Mouse (Mus musculus): ENCODE measurements around the gene Mlst8. TPM values are rescaled to one million over a fixed set of nuclear protein-coding genes. Genes with fewer than 3 reads are reported as not detected.
A peak's percentile ranks its signal among the peaks of the same experiment; 100 is the strongest.

The Mlst8 gene
- polyA plus RNA-seq, 1 experiment from 2014 or later: 19.4 TPM

DNA sequence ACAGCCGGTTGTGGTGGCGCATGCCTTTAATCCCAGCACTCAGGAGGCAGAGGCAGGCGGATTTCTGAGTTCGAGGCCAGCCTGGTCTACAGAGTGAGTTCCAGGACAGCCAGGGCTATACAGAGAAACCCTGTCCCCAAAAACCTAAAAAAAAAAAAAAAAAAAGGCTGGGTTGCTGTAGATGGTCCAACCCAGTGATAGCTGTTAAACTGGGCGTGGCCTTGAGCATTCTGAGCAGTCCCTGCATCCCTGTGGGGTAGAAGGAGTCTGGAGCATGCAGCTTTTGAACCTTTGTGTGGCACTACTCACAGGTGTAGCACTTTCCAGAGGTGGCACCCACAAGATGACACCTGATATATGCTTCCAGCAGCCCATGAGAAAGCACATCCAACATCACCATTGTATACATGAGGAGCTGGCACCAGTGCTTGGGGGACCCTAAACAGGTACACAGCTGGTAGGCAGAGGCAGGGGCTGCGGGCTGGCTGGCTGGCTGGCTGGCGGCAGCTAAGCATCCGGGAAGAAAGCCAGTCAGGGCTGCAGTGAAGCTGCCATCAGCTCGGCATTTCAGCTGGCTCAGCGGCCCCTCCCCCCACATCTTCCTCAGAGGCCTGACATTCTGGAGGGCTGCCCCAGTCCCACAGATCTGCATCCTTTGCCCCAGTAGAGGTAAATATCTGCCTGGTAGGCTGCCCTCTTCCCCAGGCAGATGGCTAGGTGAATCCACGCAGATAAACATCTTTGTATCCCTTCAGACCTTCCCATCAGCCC is 6.4 kb upstream of the Mlst8 start:
- H3K27ac ChIP-seq: no peak overlapping the region
- H3K36me3 ChIP-seq: no peaks in the 10 kb centered on the region
- peaks cover 17% of the 10 kb centered on the region for H3K4me1 ChIP-seq
- no peak for ATAC-seq
- whole genome bisulfite sequencing (ENCODE audit: insufficient replicate concordance): 31% methylated on average over 11 of the region's 11 CpGs
- peaks cover 66% of the 10 kb centered on the region for H3K27me3 ChIP-seq (replicated peaks)
- no peak overlapping the region for H3K4me3 ChIP-seq
- no peaks in the 10 kb centered on the region for H3K9me3 ChIP-seq (replicated peaks)
- no peak overlapping the region for H3K4me2 ChIP-seq
- H3K9ac ChIP-seq: no peak overlapping the region

DNA sequence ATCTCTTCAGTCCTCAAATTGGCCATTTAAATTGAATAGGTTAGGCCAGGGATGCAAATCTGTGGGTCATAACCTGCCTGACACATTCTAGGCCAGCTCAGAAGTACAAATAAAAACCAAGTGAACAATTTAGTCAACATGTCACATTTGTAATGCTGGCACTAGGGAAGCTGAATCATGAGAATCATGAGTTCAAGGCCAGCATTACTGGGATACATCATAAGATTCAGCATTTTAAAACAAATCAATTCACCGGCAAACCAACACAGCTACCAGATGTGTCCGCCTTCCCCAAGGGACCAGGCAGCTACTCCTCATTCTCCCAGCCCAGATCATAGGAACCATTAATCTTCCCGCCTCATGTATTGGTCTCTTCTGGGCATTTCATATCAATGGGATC is 4.6 kb upstream of the Mlst8 start:
- Histone ChIP-seq H3K27ac (no peak overlapping the region), H3K9ac (no peak overlapping the region), H3K9me3 (replicated peaks) (no peaks in the 10 kb centered on the region), H3K27me3 (replicated peaks) (peaks cover 48% of the 10 kb centered on the region), H3K4me2 (no peak overlapping the region), H3K36me3 (no peaks in the 10 kb centered on the region), H3K4me1 (peaks cover 14% of the 10 kb centered on the region), H3K4me3 (no peak overlapping the region)
- ATAC-seq: no peak
- WGBS (ENCODE audit: insufficient replicate concordance): 70% methylated on average over 3 of the region's 3 CpGs

DNA sequence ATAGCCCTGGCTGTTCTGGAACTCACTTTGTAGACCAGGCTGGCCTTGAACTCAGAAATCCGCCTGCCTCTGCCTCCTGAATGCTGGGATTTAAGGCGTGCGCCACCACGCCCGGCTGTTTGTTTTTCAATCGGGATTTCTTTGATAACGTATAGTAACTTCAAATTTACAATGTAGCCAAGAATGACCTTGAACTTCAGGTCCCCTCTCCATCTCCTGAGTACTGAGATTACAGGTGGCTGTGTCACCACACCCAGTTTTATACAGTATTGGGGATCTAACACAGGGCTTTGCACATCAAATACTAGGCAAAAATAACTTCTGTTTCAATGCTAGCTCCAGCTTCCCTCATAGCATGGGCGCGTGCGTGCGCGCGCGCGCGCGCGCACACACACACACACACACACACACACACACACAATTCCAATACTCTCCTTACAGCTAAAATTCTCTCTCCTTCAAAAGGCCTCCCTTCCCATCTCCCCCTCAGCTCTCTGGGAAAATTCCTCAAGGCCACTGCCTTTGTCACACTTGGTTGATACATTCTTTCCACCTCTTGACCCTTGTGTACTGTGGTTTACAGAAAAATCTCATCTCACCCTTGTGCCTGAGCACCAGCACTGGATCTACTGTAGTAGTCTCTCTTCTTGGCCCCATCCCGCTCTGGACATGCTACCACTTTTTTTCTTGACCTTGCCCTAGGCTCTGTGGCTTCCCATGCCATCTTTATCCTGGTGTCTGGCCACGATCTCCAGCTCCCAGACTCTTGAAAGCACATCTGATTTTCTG is 2.3 kb upstream of the Mlst8 start:
- WGBS (ENCODE audit: insufficient replicate concordance): 87% methylated on average over 20 of the region's 20 CpGs
- no peak for ATAC-seq
- no peak overlapping the region for H3K9ac ChIP-seq
- no peak overlapping the region for H3K4me2 ChIP-seq
- no peak overlapping the region for H3K27ac ChIP-seq
- H3K27me3 ChIP-seq (replicated peaks): peaks cover 25% of the 10 kb centered on the region
- H3K9me3 ChIP-seq (replicated peaks): no peaks in the 10 kb centered on the region
- peaks cover 24% of the 10 kb centered on the region for H3K4me1 ChIP-seq
- H3K36me3 ChIP-seq: peaks cover 18% of the 10 kb centered on the region
- no peak overlapping the region for H3K4me3 ChIP-seq

DNA sequence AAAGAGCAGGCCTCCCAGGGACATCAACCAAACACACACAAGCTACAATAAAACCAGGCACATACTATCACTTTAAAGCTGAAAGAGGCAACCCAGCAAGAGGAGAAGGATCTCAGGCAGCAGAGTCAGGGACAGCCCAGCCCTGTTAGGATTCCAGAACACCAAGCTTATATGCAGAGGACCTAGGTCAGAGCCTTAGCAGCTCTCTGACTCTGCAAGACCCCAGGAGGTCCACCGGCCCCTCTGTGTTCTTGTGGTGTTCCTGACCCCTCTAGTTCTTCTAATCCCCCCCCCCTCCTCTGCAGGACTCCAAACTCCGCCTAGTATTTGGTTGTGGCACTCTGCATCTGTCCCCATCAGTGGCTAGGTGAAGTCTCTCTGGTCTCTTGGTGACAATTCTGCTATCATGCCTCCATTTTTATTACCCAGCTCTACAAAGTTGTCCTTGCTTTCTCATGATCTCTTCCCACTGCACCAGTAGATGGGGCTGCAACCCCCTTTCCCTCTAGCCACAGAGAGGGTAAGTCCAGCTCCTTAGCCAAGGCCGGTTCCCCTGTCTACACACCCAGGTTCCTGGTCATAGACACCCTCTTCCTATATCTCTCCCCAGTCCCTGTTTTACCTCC is 1.4 kb upstream of the Mlst8 start:
- peaks cover 24% of the 10 kb centered on the region for H3K4me1 ChIP-seq
- H3K36me3 ChIP-seq: peaks cover 27% of the 10 kb centered on the region
- ATAC-seq: no peak
- H3K4me2 ChIP-seq: peak overlapping the region; percentile 80
- H3K4me3 ChIP-seq: no peak overlapping the region
- 44% methylated on average over 3 of the region's 3 CpGs for WGBS (ENCODE audit: insufficient replicate concordance)
- peak overlapping the region; percentile 45 for H3K9ac ChIP-seq
- H3K9me3 ChIP-seq (replicated peaks): no peaks in the 10 kb centered on the region
- H3K27me3 ChIP-seq (replicated peaks): peaks cover 16% of the 10 kb centered on the region
- H3K27ac ChIP-seq: peak overlapping the region; percentile 52

DNA sequence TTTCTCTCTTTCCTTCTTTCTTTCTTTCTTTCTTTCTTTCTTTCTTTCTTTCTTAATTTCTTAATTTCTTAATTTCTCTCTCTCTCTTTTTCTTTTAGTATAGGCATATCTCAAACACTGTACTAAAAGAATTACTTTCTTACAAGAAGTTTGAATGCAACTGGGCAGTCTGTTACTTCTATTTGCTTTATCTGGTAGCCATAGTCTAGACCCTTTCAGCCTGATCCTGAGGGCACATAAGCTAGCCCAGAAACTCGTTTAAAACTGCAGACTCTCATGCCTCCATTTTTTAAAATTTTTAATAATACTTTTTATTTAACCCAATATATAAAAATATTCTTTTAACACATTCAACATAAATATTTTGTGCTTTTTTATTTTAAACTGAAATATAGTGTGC is 553 bp upstream of the Mlst8 start:
- peaks cover 24% of the 10 kb centered on the region for H3K4me1 ChIP-seq
- peak overlapping the region; percentile 79 for H3K27ac ChIP-seq
- peak overlapping the region; percentile 90 for H3K9ac ChIP-seq

DNA sequence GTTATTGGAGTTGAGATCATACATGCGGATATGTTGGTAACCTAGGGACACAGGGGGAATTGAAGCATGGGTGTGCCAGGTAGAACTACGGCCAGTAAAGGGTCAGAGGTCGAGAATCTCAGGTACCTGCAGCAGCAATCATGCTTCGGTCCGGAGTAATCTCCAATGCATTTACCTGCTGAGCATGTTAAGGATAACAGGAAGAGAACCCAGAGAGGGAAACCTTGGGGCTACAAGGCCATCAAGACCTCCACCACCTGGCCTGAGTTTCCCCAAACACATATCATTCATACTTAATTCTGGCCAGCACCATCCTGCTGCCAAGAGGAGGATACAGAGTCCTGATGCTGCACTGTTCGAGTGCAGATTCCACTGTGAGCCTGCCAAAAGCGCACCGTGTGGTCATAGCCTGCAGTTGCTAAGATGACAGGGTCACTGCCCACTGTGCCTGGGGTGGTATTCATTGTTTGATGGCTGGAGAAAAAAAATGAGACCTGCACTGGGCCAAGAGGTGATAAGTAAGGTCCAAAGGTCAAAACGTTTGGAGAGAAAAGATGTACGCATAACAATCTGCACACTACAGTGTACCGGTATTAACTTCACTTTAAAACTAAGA is 785 bp downstream of the Mlst8 start:
- Histone ChIP-seq H3K9me3 (replicated peaks) (no peaks in the 10 kb centered on the region), H3K4me3 (peak overlapping the region; percentile 79), H3K36me3 (peaks cover 49% of the 10 kb centered on the region), H3K9ac (peak overlapping the region; percentile 90), H3K27ac (peak overlapping the region; percentile 91; the same call in 1 of the 2 replicates), H3K4me2 (peak overlapping the region; percentile 80), H3K27me3 (replicated peaks) (no peaks in the 10 kb centered on the region), H3K4me1 (peaks cover 34% of the 10 kb centered on the region)
- 0 out of 2 replicates have a peak, but pooled peaks have one; percentile 8 for ATAC-seq
- 51% methylated on average over 11 of the region's 11 CpGs for WGBS (ENCODE audit: insufficient replicate concordance)

More for the DNA sequence above, 553 bp upstream of the Mlst8 start:
- Histone ChIP-seq H3K4me2 (peak overlapping the region; percentile 80), H3K9me3 (replicated peaks) (no peaks in the 10 kb centered on the region), H3K36me3 (peaks cover 36% of the 10 kb centered on the region), H3K4me3 (peak overlapping the region; percentile 79), H3K27me3 (replicated peaks) (peaks cover 7% of the 10 kb centered on the region)
- ATAC-seq: no peak
- WGBS (ENCODE audit: insufficient replicate concordance): 16% methylated on average over 1 of the region's 1 CpGs

DNA sequence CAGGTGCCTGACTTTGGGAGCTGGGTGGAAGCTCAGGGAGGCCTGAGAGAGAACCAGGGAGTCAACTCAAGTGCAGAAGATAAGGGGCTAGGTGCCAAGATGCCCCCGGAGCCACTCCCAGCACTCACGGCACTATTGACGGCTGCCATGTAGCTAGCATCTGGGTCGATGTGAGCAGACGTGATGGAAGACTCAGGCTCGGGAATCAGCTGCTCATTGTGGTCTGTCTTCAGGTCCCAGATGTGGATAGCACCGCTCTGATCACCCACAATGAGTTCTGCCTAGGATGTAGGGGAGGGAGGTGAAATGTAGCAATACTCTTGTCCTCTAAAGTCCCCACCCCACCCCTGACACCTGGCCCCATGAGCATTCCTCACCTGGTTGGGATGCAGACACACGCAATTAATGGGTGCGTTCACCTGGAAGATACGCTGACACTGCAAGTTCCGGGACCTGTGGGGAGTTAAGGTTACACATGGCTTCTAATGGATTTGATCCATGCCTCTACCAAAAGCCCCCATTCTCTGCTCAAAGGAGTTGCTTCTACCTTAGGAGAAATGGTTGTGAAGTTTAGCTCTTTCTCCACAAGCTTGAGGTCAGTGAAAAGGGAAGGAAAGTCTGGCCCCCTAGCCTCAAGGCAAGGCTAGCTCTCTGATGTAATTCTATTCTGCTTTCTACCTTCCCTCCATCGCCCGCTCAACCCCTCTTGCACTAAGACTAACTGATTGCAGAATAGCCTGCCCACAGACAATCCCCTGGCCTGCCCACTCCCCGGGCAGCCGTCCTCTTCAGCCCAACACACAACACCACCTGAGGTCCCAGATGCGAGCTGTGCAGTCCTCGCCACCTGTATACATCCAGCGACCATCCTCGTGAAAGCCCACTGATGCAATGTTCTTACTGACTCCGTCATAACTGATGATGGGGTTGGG is 1.6 kb downstream of the Mlst8 start:
- 86% methylated on average over 20 of the region's 20 CpGs for WGBS (ENCODE audit: insufficient replicate concordance)
- Histone ChIP-seq H3K4me1 (peaks cover 42% of the 10 kb centered on the region), H3K27ac (no peak overlapping the region)

DNA sequence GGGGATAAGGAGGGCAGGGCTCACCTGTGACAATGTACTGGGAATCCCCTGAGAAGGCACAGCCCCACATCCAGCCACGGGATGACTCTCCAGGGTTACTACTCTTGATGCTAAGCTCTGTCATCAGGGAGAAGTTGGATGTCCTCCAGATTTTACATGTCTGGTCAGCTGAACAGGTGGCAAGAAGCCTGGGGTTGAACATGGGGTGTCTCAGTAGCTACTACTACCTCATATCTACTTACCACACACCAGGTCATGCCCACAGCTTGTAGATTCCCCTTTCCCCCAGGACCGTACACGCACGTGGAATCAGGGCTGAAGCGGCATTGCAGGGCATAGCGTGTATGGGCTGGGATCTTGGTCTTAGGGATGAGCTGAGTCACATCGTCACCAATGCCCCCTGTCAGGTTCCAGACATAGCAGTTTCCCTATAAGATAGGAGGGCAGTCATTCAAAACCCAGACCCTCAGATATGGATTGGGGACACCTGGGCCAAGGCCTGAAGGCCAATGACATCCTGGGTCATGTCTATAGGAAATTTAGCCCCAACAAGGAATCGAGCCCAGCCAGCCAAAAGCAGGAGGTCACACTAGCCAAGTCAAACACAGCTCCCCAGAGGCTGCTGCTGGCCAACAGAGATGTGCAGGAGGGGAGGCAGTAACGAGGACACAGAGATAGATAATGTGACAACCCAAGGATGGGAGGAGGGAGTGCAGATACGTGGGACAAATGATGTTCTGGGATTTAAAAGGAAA is 2.7 kb downstream of the Mlst8 start:
- H3K27ac ChIP-seq: no peak overlapping the region
- ATAC-seq: no peak
- H3K4me3 ChIP-seq: no peak overlapping the region
- H3K4me2 ChIP-seq: no peak overlapping the region
- H3K9ac ChIP-seq: no peak overlapping the region
- H3K4me1 ChIP-seq: peaks cover 53% of the 10 kb centered on the region
- 88% methylated on average over 10 of the region's 10 CpGs for WGBS (ENCODE audit: insufficient replicate concordance)
- no peaks in the 10 kb centered on the region for H3K27me3 ChIP-seq (replicated peaks)
- H3K36me3 ChIP-seq: peaks cover 64% of the 10 kb centered on the region
- no peaks in the 10 kb centered on the region for H3K9me3 ChIP-seq (replicated peaks)

More for the DNA sequence above, 1.6 kb downstream of the Mlst8 start:
- Histone ChIP-seq H3K27me3 (replicated peaks) (no peaks in the 10 kb centered on the region), H3K9ac (peak overlapping the region; percentile 90), H3K9me3 (replicated peaks) (no peaks in the 10 kb centered on the region), H3K36me3 (peaks cover 57% of the 10 kb centered on the region), H3K4me2 (peak overlapping the region; percentile 80), H3K4me3 (peak overlapping the region; percentile 79)
- no peak for ATAC-seq

DNA sequence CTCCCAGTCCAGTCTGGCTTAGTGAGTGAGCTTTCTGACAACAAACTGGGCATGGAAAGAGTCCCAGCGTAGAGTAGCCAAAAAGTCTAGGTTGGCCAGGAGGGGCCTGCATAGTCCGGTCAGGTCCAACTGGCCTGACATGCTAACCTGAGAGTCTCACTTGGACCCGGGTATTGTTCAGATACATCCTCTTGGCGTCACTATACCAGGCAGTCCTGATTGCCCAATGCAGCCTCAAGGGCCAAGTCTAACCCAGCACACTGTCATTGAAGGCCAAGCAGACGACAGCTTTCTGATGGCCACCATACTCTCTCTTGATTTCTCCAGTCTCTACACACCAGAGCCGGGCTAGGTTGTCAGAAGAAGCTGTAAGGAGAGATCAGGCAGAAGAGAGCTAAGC is 3.3 kb downstream of the Mlst8 start:
- H3K9me3 ChIP-seq (replicated peaks): no peaks in the 10 kb centered on the region
- H3K4me1 ChIP-seq: peaks cover 56% of the 10 kb centered on the region
- peaks cover 64% of the 10 kb centered on the region for H3K36me3 ChIP-seq
- no peaks in the 10 kb centered on the region for H3K27me3 ChIP-seq (replicated peaks)
- ATAC-seq: no peak
- H3K4me3 ChIP-seq: no peak overlapping the region
- H3K27ac ChIP-seq: no peak overlapping the region
- H3K4me2 ChIP-seq: no peak overlapping the region
- 87% methylated on average over 6 of the region's 6 CpGs for WGBS (ENCODE audit: insufficient replicate concordance)
- no peak overlapping the region for H3K9ac ChIP-seq

DNA sequence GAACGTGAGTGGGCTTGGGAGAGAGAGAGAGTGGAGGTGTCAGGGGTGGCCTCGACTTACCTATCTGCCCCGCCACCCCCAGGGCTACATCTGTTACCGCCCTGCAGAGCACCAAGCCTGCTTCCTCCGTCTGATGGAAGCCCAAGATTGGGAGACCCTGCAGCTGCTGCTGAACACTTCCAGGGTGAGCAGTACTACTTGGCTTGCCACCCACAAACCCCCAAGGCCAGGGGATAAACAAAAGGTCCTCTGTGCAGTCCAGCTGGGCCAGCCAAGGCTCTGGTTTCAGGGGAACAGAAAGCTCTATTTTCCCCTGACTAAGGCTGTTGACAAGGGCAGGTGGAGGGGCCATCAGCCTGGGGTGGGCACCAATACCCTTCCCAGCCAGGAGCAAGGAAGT is 4.3 kb downstream of the Mlst8 start:
- Histone ChIP-seq H3K4me3 (no peak overlapping the region), H3K4me1 (peaks cover 46% of the 10 kb centered on the region), H3K27ac (no peak overlapping the region), H3K9me3 (replicated peaks) (no peaks in the 10 kb centered on the region), H3K9ac (no peak overlapping the region), H3K27me3 (replicated peaks) (no peaks in the 10 kb centered on the region), H3K4me2 (no peak overlapping the region), H3K36me3 (peaks cover 64% of the 10 kb centered on the region)
- no peak for ATAC-seq
- WGBS (ENCODE audit: insufficient replicate concordance): 72% methylated on average over 5 of the region's 5 CpGs
